Mouse (Mus musculus) myocyte (in vitro differentiated cells): ENCODE measurements around the gene Ldlrad3.

Experiments
- POLR2A ChIP-seq: IDR thresholded peaks from one replicate; pipeline ENCODE4 v1.6.1; 2011; ENCODE audit warnings: low read depth, mild to moderate bottlenecking, control low read depth, moderate library complexity; ENCODE audit not compliant: insufficient read length
- POLR2AphosphoS2 ChIP-seq: IDR thresholded peaks from one replicate; pipeline ENCODE4 v1.6.1; 2011; ENCODE audit warnings: low read depth, control low read depth; ENCODE audit not compliant: insufficient read length

DNA sequence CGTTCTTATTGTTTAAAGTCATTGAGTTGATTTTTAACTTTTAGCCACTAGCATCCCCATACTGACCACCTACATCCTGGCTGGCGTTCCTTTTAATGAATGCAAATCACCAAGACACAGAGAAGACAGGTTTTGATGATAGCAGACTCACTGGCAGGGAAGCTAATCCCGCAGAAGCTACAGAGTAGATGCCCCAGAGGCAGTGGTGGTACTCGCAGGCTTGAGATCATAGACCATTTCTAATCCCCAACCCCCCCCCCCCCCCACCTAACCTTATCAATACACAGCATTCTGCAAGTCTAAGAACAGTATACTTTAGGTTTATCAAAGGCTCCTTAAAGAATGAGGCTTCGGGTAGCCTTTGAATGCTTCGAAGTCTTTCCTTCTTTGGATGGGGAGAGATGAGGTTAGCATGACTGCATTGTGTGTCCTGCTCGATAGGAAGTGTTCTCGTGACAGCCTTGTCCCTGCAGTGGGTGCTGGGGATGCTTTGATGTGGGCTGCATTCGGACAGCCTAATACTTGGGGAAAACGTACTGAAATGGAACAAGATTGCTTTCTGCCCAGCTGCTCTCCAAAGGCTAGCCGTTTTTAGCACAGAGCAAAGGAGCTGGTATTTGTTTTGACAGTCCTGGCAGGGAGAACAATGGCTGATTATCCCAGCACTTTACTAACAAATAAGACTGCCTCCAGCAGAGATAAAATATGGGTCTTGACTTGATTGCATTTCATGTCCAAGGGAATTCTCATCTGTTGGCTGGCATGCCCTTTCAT lies 37.4 kb upstream of the Ldlrad3 start:
- TF ChIP-seq POLR2AphosphoS2 (no peak), POLR2A (no peak)
